Mouse (Mus musculus) common myeloid progenitor, adult 5-6 weeks (primary cell): ENCODE results near the gene Adprhl1. TPM values are rescaled to one million over a fixed set of nuclear protein-coding genes. Genes with fewer than 3 reads are reported as not detected.

Experiments
- ATAC-seq: replicated peaks from 2 replicates; pipeline ENCODE4 v1.8.0; 2016; ENCODE audit warnings: low read depth, mild to moderate bottlenecking, moderate TSS enrichment, inconsistent platforms; ENCODE audit not compliant: poor library complexity, severe bottlenecking
- total RNA-seq: library from RNA; stranded (forward); fragments of 200-1000, 187-1606 nt; gene quantifications from 2 replicates; pipeline ENCODE4 v1.2.3, GENCODE M21; 2017

Gene Adprhl1
- total RNA-seq, 1 experiment from 2014 or later = not detected

- no peak for ATAC-seq
Measured at GRCm38 (mm10) chr8:13234803-13235202, 19.2 kb downstream of the Adprhl1 start.

GRCm38 (mm10) chr8:13230471-13230870 lies 23.5 kb downstream of the Adprhl1 start:
- no peak for ATAC-seq

- ATAC-seq = no peak
Measured at GRCm38 (mm10) chr8:13229802-13230201, 24.2 kb downstream of the Adprhl1 start.

- ATAC-seq = no peak
Measured at GRCm38 (mm10) chr8:13228923-13229610, 24.9 kb downstream of the Adprhl1 start.

GRCm38 (mm10) chr8:13227184-13227583 lies 26.8 kb downstream of the Adprhl1 start:
- ATAC-seq = peak; percentile 36

- no peak for ATAC-seq
Measured at GRCm38 (mm10) chr8:13226288-13226687, 27.7 kb downstream of the Adprhl1 start.

GRCm38 (mm10) chr8:13224426-13224825 lies 29.5 kb downstream of the Adprhl1 start:
- no peak for ATAC-seq

- no peak for ATAC-seq
Measured at GRCm38 (mm10) chr8:13218441-13218840, 35.5 kb downstream of the Adprhl1 start.

GRCm38 (mm10) chr8:13217986-13218385 lies 36.0 kb downstream of the Adprhl1 start:
- ATAC-seq = no peak

GRCm38 (mm10) chr8:13217093-13217492 lies 36.9 kb downstream of the Adprhl1 start:
- no peak for ATAC-seq

GRCm38 (mm10) chr8:13216386-13216785 lies 37.6 kb downstream of the Adprhl1 start:
- ATAC-seq = no peak

- peak; percentile 82 for ATAC-seq
Measured at GRCm38 (mm10) chr8:13213479-13214268, 40.3 kb downstream of the Adprhl1 start.

- ATAC-seq = no peak
Measured at GRCm38 (mm10) chr8:13209770-13210169, 44.2 kb downstream of the Adprhl1 start.

- peak; percentile 70 for ATAC-seq
Measured at GRCm38 (mm10) chr8:13208627-13209355, 45.2 kb downstream of the Adprhl1 start.

GRCm38 (mm10) chr8:13206290-13206689 lies 47.7 kb downstream of the Adprhl1 start:
- no peak for ATAC-seq

- no peak for ATAC-seq
Measured at GRCm38 (mm10) chr8:13205311-13205710, 48.7 kb downstream of the Adprhl1 start.

- no peak for ATAC-seq
Measured at GRCm38 (mm10) chr8:13204371-13205140, 49.4 kb downstream of the Adprhl1 start.

- peak; percentile 39 for ATAC-seq
Measured at GRCm38 (mm10) chr8:13203472-13203871, 50.5 kb downstream of the Adprhl1 start.

GRCm38 (mm10) chr8:13202806-13203205 lies 51.2 kb downstream of the Adprhl1 start:
- peak; percentile 80 for ATAC-seq

GRCm38 (mm10) chr8:13202041-13202440 lies 51.9 kb downstream of the Adprhl1 start:
- no peak for ATAC-seq
